Mouse (Mus musculus) embryo, embryonic 9.5 days (tissue): Measurements from ENCODE around the gene Nfkbil1.
"Not testable (repeated sequence)": the region's sequence is repeated elsewhere in the genome, so short reads cannot be mapped to it uniquely, and the experiment has no call there.

Experiments
- DNase-seq: peaks from one replicate; pipeline ENCODE4 v3.0.0-alpha.2; 2017; ENCODE audit errors: extremely low spot score

Nfkbil1 gene

DNA sequence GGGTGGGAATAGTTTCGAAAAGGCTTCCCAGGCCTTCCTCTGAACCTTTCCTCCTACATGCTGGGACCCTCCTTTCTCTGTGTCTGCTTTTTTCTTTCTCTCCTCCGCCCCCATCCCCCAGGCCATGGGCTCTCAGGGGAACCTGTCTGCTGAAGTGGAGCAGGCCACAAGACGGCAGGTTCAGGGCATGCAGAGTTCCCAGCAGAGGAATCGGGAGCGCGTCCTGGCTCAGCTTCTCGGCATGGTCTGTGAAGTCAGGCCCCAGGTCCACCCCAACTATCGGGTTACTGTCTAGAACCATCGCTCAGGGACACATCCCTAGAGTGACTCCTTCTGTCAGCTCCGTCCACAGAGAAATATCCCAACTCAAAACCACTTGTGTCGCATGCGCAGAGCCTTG lies 1.9 kb upstream of the Nfkbil1 start:
- no peak for DNase-seq

DNA sequence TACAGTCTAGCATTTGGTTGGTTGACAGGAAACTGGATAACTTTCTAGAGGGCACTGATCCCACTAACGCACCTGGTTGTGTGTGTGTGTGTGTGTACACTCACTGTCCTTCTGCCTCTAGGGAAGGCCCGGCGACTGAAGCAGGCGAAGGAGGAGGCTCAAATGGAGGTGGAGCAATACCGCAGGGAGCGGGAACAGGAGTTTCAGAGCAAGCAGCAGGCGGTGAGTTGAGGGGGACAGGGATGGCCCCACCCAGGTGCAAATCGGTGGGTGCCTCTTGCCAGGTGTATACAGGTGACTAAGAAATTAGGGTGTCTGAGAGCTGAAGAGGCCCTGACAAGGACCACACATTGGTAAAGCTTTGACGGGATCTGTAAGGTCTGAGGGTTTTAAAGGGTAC lies 1.4 kb upstream of the Nfkbil1 start:
- no peak for DNase-seq

DNA sequence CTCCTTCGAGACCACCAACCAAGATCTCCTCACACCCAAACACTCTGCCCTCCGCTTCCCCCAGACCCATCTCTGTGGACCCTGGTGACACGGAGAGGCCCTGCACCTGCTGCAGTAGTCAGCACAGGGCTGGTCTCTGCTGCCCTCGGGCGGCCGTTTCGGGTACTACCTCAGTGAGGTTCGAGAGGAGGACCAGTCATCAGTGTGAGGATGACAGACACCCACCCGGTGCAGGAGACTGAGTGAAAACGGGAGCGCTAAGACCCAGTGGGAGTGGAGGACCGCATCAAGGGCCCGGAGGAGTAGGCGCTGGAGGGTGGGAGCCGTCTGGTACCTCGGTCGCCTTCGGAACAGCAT lies 776 bp upstream of the Nfkbil1 start:
- peak; percentile 98 for DNase-seq

DNA sequence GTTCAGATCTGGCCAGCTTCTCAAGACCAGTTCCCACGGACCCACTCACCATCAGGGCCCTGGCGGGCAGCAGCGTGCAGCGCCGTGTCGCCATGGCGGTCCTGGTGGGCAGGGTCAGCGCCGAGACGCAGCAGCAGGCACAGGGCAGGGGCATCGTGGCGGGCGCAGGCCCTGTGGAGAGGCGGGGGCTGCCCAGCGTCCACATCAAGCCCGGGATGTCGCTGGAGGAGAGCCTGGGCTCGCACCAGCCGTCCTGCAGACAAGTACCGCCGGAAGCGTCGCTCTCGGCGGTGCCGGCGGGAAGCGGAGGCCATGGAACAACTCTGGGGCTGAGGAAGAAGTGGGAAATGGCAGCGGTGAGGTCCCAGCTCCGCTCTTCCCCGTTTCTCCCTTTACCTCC lies 689 bp downstream of the Nfkbil1 start:
- peak; percentile 71 for DNase-seq

DNA sequence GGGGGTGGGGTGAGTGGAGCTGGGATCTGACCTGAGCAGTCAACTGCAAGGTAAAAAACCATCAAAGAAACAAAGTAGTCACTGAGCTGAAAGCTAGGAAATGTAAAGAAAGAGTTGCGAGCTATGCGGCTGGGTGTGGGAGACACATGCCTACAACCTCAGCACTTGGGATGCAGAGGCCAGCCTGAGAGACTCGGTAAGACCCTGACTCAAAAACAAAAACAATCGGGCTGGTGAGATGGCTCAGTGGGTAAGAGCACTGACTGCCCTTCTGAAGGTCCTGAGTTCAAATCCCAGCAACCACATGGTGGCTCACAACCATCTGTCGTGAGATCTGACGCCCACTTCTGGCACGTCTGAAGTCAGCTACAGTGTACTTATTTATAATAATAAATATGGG lies 1.5 kb downstream of the Nfkbil1 start:
- not testable (repeated sequence) for DNase-seq

GRCm38 (mm10) chr17:35233114-35233980 lies 2.2 kb downstream of the Nfkbil1 start, which contains the start of gene Atp6v1g2:
Gene Atp6v1g2 (plus strand): TSS chr17:35233660.
- no peak for DNase-seq

- DNase-seq, result no peak
Measured at GRCm38 (mm10) chr17:35232659-35233058, 2.9 kb downstream of the Nfkbil1 start.

DNA sequence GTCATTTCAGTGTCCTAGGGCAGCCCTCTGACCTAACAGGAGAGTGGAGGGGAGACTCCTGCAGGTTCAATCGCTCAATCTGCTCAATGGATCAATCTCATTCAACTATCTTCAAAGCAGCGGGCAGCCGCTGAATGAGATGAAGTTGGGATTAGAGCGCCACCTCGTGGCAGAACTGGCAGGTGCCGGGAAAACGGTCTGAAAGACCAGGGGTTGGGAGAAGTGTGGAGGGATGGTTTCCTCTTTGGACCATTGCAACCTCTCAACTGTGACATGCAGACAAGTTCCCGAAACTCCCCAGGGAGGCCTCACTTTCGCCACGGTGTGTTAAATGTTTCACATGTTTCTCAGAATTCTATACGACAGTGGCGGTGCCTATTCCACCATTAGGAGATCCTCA lies 3.5 kb downstream of the Nfkbil1 start:
- DNase-seq, result peak; percentile 83

DNA sequence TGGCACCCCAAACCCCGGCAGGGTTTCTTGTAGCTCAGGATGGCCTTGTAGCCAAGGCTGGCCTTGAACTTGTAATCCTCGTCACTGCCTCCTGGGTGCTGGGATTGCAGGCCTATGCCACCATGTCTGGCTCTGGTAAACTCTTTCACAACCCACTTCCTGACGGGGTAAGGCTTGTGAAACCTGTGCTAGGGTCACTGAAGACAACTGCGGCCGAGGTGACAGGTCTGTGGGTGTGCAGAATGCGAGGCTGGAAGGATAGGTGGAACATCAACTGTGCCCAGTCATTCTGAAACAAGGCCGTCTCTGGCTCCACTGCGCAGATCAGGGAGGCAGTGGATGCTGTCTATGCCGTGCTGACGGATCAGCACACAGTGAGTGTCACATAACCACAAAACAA lies 4.6 kb downstream of the Nfkbil1 start:
- DNase-seq, result no peak

- no peak for DNase-seq
Measured at GRCm38 (mm10) chr17:35226561-35227046, 9.0 kb downstream of the Nfkbil1 start.

DNA sequence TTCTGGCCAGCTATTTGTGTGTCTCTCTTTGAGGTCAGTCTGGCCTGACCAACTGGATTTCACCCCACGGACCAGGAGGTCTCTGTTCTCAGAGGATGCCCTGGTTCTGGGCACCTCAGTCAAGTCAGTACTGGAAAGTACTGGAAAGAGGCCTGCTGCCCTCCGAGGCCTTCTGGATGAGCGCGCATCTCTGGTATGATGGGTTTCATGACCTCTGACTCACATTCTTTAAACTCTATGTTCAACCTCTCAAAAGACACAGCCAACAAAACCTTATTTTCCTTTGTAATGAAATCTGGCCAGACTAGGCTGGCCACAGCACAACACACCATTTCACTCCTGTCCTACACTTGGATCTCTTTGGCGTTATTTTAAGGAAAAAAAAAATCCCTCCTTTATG lies 10.1 kb downstream of the Nfkbil1 start:
- DNase-seq, result no peak

GRCm38 (mm10) chr17:35224641-35225040 lies 11.0 kb downstream of the Nfkbil1 start:
- no peak for DNase-seq

DNA sequence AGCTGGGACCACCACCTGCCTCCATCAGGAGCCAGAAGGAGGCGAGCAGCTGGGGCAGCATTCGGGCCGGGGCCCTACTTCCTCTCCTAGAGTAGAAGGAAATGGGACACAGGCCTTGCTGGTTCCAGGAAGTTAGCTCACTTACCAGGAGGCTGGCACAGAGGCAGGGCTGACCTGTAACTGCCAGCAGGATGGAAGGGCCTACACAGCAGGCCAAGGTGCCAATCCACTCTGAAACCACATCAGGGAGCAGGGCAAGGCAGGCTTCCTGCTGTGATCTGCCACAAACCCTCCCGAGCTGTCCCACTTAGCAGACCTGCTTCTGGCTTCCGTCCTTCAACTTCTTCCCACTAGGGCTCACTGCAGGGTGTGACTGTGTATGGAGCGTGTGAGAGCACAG lies 13.3 kb downstream of the Nfkbil1 start:
- DNase-seq, result no peak

DNA sequence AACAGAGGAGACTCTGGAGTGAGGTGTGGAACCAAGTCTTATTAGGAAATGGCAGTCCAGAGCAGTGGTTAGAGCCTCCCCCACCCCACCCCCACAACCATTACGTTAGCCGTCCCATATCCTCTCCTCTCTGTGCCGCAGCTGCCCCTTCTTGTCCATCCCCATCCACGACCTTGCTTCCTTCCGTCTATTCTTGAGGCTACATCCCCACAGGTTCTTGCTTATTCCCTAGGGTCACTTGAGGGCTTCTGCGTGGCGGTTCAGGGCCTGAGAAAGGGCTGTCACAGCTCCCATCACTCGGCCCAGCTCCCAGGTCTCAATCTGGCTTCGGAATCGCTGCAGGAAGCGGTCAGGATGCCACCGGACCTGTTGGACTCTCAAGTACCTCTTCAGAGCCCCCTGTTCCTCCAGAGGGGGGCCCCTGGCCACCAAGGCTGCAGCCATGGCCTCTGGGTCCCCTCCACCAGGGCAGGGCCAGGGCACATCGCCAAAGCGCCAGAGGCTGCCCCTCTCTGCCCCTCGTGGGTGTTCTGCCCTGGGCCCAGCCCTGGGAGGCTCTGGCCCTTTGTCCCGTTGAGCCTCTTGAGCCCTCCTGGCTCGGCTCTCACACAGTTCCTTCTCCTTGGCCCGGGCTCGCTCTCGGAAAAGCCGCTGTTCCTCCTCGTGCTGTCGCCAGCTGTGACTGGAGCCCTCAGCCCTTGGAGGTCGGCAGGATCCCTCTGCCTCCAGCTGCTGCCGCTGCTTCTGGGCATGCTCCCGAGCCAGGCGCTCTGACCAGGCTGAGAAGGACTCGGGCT lies 15.2 kb downstream of the Nfkbil1 start, which contains the start of gene Gm16181:
TSS of gene Gm16181 (plus strand) at position 679 of the 797 bp plus-strand sequence.
- no peak for DNase-seq

DNA sequence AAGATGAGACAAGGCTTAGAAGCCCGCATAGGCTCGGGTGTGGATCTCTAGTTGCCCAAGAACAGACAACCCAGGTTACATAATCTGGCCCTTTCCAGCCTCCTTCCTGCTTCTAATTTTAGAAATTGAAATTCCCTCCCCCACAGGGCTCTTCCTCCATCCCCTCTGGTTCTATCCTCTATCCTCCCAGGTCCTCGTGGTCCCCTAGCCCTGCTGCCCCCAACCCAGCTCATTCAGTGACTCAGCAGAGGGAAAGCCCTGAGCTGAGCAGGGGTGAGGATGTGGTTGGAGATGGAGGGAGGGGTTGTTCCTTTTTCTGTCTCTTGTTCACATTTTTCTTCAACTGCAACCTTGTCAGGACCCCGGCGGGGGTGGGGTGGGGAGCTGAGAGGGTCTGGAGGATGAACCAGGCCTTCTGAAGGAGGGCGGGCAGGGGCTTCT lies 16.0 kb downstream of the Nfkbil1 start:
- no peak for DNase-seq

DNA sequence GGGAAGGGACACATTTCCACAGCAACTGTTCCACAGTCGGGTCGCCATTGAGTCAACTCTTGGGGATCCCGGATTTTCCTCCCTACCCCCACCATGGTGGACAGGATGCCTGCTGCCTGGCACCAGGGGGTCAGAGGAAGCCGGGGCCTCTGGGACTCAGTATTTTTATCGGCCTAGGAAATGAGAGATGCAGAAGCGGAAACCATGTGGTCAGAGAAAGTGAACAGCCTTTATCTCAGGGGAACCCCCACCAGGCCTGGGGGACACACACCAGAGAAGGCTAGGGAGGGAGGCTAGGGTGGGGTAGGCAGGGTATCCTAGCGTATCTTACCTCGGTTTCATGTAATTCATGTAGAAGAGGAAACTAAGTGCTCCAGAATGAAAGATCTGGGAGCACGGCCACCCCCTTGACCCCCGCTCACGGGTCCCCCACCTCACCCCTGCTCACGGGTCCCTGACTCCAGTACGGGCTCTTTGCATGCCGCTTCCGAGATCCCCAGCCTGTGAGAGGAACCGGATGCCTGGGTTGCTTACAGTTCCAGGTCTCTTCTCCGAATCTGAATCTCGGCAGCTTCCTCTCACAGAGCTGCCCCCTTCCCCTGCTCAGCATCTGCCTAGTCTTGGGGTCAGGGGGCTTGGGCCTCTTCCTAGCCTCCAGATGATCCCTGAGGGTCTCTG lies 16.9 kb downstream of the Nfkbil1 start:
- no peak for DNase-seq

DNA sequence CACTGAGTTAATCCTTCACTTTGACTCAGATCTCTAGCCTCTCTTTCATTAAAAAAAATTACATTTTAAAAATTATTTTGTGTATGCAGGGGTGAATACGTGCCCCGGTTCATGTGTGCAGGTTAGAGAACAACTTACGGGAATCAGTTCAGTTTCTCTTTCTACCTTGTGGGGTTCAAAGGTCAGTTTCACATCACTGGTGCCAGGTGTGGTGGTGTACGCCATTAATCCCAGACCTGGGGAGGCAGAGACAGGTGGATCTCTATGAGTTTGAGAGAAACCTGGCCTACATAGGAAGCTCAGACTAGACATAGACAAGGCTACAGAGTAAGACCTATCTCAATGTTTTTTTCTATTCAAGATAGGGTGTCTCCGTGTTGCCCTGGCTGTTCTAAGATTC lies 22.5 kb downstream of the Nfkbil1 start:
- no peak for DNase-seq

DNA sequence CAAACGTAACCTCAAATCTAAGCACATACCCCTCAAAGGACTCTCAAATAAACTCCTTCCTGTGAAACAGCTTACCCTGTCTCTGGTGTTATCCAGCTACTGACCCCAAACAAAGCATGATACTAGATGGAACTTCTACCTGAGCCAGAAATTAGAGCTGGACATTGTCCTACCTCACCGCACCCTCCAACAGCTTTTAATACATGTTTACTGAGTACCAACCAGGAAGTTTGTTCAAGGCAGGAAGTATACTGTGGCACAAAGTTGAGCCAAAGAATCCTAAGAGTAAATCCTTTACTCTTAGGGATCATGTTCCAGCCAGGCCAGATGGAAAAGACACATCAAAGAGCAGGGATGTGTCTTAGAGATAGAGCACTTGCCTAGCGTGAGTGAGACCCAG lies 25.0 kb downstream of the Nfkbil1 start:
- no peak for DNase-seq

DNA sequence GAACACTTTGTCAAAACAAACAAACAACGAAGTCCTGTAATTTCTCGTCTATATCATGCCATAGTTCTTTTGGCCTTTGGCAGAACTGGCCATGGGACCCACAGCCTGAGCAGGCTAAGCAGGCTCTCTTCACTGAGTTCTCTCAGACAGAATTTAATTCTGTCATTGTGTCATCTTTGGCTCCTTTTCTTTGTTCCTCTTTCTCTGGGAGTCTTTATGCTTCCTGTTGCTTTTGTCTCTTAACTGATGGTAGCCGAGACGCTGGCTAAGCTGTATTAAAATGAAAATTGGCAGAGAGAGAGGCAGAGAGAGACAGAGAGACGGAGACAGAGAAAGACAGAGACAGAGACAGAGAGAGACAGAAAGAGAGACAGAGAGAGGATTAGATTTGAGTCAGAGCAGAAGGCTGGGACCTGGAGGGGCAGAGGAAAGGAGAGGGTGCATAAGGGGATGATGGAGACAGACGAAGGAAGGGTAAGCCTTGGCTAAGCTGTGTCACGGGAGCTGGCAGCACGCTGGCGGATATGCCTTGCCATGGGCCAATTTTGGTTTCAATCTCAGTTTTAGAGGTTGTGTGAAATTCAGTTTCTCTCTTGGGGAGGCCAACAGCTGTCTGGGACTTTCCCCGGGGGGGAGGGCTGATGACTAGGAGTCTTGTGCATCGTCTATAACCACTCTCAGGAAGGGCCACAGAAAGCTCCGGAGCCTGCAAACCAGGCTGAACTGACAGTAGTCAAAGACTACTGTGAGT lies 25.6 kb downstream of the Nfkbil1 start:
- DNase-seq, result no peak

- DNase-seq, result no peak
Measured at GRCm38 (mm10) chr17:35205380-35205769, 30.2 kb downstream of the Nfkbil1 start.
